Mouse (Mus musculus) embryonic facial prominence, embryonic 11.5 days (tissue): Measurements from ENCODE around the gene Zfp592. TPM values are rescaled to one million over a fixed set of nuclear protein-coding genes. Genes with fewer than 3 reads are reported as not detected.

Experiments used
- ATAC-seq: fragments of 200-750 bp; cut with Nextera tagmentation; replicated peaks from 2 replicates; pipeline ENCODE4 v1.8.0; 2017; ENCODE audit warnings: low read depth; ENCODE audit not compliant: insufficient number of reproducible peaks, low FRiP score, low TSS enrichment
- DNase-seq: peaks from one replicate; pipeline ENCODE4 v3.0.0-alpha.2; 2015; ENCODE audit warnings: low spot score
- H3K27ac ChIP-seq: fragments of 300-500 bp; sonication (generic); replicated peaks from 2 replicates; pipeline ENCODE4 v1.5.1; 2014; ENCODE audit warnings: mild to moderate bottlenecking, low read depth, low read length, control low read depth
- H3K27me3 ChIP-seq: fragments of 300-500 bp; sonication (generic); 2 replicates; pipeline ENCODE4 v1.6.1; 2014; ENCODE audit warnings: mild to moderate bottlenecking, low read length, moderate library complexity, mixed read lengths; ENCODE audit not compliant: control insufficient read depth, insufficient read depth
- H3K36me3 ChIP-seq: fragments of 300-500 bp; sonication (generic); replicated peaks from 2 replicates; pipeline ENCODE4 v1.6.1; 2014; ENCODE audit warnings: low read depth, mild to moderate bottlenecking, low read length, moderate library complexity, mixed read lengths; ENCODE audit not compliant: control insufficient read depth, insufficient read depth
- H3K4me1 ChIP-seq: fragments of 300-500 bp; sonication (generic); 2 replicates; pipeline ENCODE4 v1.6.1; 2014; ENCODE audit warnings: low read length, mixed read lengths; ENCODE audit not compliant: control insufficient read depth, insufficient read depth
- H3K4me2 ChIP-seq: fragments of 300-500 bp; sonication (generic); 2 replicates; pipeline ENCODE4 v1.6.1; 2014; ENCODE audit warnings: low read depth, mild to moderate bottlenecking, control low read depth, low read length, moderate library complexity
- H3K4me3 ChIP-seq: fragments of 300-500 bp; sonication (generic); 2 replicates; pipeline ENCODE4 v1.5.1; 2014; ENCODE audit warnings: low read depth, low read length, control low read depth
- H3K9ac ChIP-seq: fragments of 300-500 bp; sonication (generic); replicated peaks from 2 replicates; pipeline ENCODE4 v1.6.1; 2014; ENCODE audit warnings: mild to moderate bottlenecking, control low read depth, low read length
- H3K9me3 ChIP-seq: fragments of 300-500 bp; sonication (generic); replicated peaks from 2 replicates; pipeline ENCODE4 v1.6.1; 2016; ENCODE audit warnings: mild to moderate bottlenecking, low read length, inconsistent platforms, mixed read lengths; ENCODE audit not compliant: control insufficient read depth
- WGBS: fragments of 180-500 bp; shearing (Covaris S2); extraction: QIAGEN DNeasy Blood & Tissue Kit; methylation state at CpG from one replicate; pipeline ENCODE4 v1.1.7; 2014; 5-methylcytosine and 5-hydroxymethylcytosine counted together
- polyA plus RNA-seq: library from polyadenylated mRNA; unstranded; fragments of >200 nt; fragmentation: Nextera tagmentation; extraction: Ambion mirVana; gene quantifications from 2 replicates; pipeline ENCODE4 v1.2.1, GENCODE M21; 2014

Zfp592 gene
- polyA plus RNA-seq = 10.2 and 10.9 TPM in 2 replicates

- no peaks in the 10 kb centered on the region for H3K36me3 ChIP-seq
- ATAC-seq (peak; percentile 91), DNase-seq (peak; percentile 78)
- H3K27me3 ChIP-seq = no peaks in the 10 kb centered on the region
- H3K9me3 ChIP-seq = no peaks in the 10 kb centered on the region
- H3K4me1 ChIP-seq = no peaks in the 10 kb centered on the region
- H3K27ac ChIP-seq = peak within 1 kb of the TSS; percentile 93
- peak within 1 kb of the TSS; percentile 80 for H3K4me2 ChIP-seq
- under 1% methylated on average over 73 of the region's 102 CpGs for WGBS
- H3K9ac ChIP-seq = peak within 1 kb of the TSS; percentile 95
- peak within 1 kb of the TSS; percentile 87 for H3K4me3 ChIP-seq
Measured at GRCm38 (mm10) chr7:80992980-80993833, at the start of gene Zfp592. Zfp592 (plus strand) TSS chr7:80993681.

DNA sequence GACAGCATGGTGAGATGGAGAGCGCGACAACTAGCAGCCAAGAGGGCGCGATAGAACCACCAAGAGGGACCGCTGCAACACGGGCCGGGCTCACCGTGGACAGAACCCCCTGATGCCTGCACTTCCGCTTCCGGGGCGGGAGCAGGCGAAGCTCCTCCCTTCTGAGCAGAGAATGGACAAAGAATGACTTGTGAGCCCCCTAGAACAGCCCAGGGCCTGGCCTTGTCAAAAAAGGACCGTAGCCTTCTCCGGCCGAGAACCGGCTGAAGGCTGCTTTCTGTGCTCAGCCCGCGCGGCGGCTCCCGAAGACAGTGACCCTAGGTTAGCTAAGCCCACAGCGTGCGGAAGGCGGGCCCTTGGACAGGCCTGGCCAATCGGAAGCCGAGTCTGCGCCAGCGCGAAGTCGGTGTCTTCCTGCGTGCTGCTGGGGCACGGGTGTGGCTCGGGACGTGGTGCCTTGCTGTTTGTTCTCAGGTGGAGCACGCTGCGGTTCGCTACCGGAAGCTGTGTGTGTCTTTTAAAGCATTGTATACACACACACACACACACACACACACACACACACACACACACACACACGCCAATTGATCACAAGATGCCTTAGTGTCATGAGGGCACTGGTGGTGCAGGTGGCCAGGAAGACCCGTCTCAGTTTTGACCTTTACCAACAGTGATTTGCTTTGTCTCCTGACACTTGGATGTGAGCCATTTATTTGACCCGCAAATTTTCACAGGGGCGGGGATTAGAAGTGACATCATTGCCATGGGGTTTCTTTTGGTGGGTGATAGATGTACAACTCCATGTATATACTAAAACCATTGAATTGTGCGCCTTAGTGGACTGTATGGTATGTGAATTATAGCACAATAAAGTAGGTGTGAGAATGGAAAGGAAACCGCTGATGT, 45.8 kb upstream of the Zfp592 start, which contains the start of gene Sec11a:
Gene Sec11a (minus strand): TSS at position 336 of the 906 bp plus-strand sequence.
- peak within 1 kb of the TSS; percentile 89 for H3K27ac ChIP-seq
- H3K9ac ChIP-seq = peak within 1 kb of the TSS; percentile 63
- peak within 1 kb of the TSS; percentile 56 for H3K4me2 ChIP-seq
- DNase-seq (peak; percentile 90), ATAC-seq (peak; percentile 99)
- no peaks in the 10 kb centered on the region for H3K36me3 ChIP-seq
- no peaks in the 10 kb centered on the region for H3K27me3 ChIP-seq
- 2% methylated on average over 44 of the region's 44 CpGs for WGBS
- H3K9me3 ChIP-seq = no peaks in the 10 kb centered on the region
- H3K4me1 ChIP-seq = no peaks in the 10 kb centered on the region
- H3K4me3 ChIP-seq = peak within 1 kb of the TSS; percentile 85

GRCm38 (mm10) chr7:80951461-80951860, 42.0 kb upstream of the Zfp592 start:
- Histone ChIP-seq H3K9ac (no peak overlapping the region), H3K4me2 (no peak overlapping the region), H3K27me3 (no peaks in the 10 kb centered on the region), H3K27ac (no peak overlapping the region), H3K9me3 (no peaks in the 10 kb centered on the region), H3K4me3 (no peak overlapping the region), H3K4me1 (no peaks in the 10 kb centered on the region), H3K36me3 (no peaks in the 10 kb centered on the region)
- ATAC-seq (no peak), DNase-seq (no peak)
- 84% methylated on average over 4 of the region's 4 CpGs for WGBS

DNA sequence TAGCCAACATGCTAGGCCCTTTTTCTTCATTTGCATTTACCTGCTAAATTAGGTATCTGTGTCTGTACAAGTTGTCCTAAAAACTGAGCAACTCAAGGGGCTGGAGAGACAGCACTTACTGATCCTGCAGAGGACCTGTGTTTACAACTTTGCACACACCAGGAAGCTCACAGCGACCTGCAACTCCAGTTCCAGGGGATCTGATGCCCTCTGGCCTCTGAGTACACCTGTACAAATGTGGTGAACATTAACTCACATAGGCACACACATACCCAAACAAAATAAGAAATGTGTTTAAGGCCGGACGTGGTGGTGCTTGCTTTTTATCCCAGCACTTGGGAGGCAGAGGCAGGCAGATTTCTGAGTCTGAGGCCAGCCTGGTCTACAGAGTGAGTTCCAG, 41.3 kb upstream of the Zfp592 start:
- Histone ChIP-seq H3K27me3 (no peaks in the 10 kb centered on the region), H3K27ac (no peak overlapping the region), H3K9me3 (no peaks in the 10 kb centered on the region), H3K4me3 (no peak overlapping the region), H3K36me3 (no peaks in the 10 kb centered on the region), H3K4me1 (no peaks in the 10 kb centered on the region), H3K4me2 (no peak overlapping the region), H3K9ac (no peak overlapping the region)
- 64% methylated on average over 3 of the region's 3 CpGs for WGBS
- DNase-seq (no peak), ATAC-seq (no peak)

DNA sequence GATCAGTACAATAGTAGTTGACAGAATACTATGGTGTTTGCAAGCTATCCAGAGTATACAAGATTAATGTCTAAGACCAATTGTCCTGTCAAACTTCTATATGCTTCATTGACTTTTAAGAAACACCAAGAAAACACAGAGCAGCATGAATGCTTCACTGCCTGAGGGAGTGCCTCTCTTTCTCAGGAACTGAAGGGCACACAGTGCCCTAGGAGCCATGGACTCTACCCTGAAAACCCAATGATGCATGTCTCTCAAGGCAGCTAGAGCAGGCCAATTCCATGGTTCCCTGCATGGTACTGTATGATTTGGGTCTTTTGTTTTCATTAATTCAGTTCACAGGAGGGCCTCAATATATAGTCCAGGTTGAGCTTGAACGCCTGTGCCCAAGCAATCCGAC, 39.2 kb upstream of the Zfp592 start:
- 77% methylated on average over 2 of the region's 2 CpGs for WGBS
- no peak overlapping the region for H3K9ac ChIP-seq
- ATAC-seq = no peak
- no peak for DNase-seq
- H3K27me3 ChIP-seq = no peaks in the 10 kb centered on the region
- no peak overlapping the region for H3K4me3 ChIP-seq
- no peaks in the 10 kb centered on the region for H3K36me3 ChIP-seq
- H3K27ac ChIP-seq = no peak overlapping the region
- H3K4me1 ChIP-seq = no peaks in the 10 kb centered on the region
- H3K9me3 ChIP-seq = no peaks in the 10 kb centered on the region
- no peak overlapping the region for H3K4me2 ChIP-seq

GRCm38 (mm10) chr7:80956891-80957290, 36.6 kb upstream of the Zfp592 start:
- ATAC-seq (no peak), DNase-seq (no peak)
- Histone ChIP-seq H3K4me1 (no peaks in the 10 kb centered on the region), H3K4me3 (no peak overlapping the region), H3K4me2 (no peak overlapping the region), H3K9ac (no peak overlapping the region), H3K36me3 (no peaks in the 10 kb centered on the region), H3K27ac (no peak overlapping the region), H3K27me3 (no peaks in the 10 kb centered on the region), H3K9me3 (no peaks in the 10 kb centered on the region)
- WGBS = 85% methylated on average over 2 of the region's 2 CpGs

DNA sequence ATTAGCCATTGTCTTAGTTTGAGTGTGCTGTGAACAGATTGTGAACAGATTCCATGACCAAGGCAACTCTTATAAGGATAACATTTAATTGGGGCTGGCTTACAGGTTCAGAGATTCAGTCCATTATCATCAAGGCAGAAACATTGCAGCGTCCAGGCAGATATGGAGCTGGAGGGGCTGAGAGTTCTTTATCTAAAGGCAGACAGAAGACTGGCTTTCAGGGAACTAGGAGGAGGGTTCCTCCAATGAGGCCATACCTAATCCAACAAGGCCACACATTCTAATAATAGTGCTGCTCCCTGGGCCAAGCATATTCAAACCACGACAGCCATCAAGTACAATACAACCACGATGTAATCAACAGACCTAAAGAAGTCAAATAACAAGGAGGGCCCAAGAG, 34.5 kb upstream of the Zfp592 start:
- no peak overlapping the region for H3K4me3 ChIP-seq
- no peak overlapping the region for H3K27ac ChIP-seq
- H3K4me1 ChIP-seq = no peaks in the 10 kb centered on the region
- 82% methylated on average over 3 of the region's 3 CpGs for WGBS
- H3K4me2 ChIP-seq = no peak overlapping the region
- no peaks in the 10 kb centered on the region for H3K36me3 ChIP-seq
- no peak for ATAC-seq
- H3K27me3 ChIP-seq = no peaks in the 10 kb centered on the region
- no peaks in the 10 kb centered on the region for H3K9me3 ChIP-seq
- DNase-seq = no peak
- H3K9ac ChIP-seq = no peak overlapping the region
